Mouse (Mus musculus) MEL (cell line): ENCODE data around the gene Zzz3. TPM values are rescaled to one million over a fixed set of nuclear protein-coding genes. Genes with fewer than 3 reads are reported as not detected.

ENCODE experiments used
- DNase-seq: peaks from one replicate; pipeline ENCODE4 v3.0.0; 2011; ENCODE audit warnings: low read depth, low spot score
- H3K27ac ChIP-seq: 2 replicates; pipeline ENCODE4 v1.5.1; 2012; ENCODE audit warnings: low read depth, mild to moderate bottlenecking, control low read depth, low read length, moderate library complexity; ENCODE audit not compliant: control insufficient read depth
- H3K27me3 ChIP-seq, 2 experiments: fragments of 150-350 bp in 1 of 2; sonication (generic) in 1 of 2; 2 replicates each; pipeline ENCODE4 v1.6.1; 2012; ENCODE audit warnings: low read length in 2 of 2, mild to moderate bottlenecking in 2 of 2, improper control_type of control experiment in 1 of 2, moderate library complexity in 1 of 2; ENCODE audit not compliant: insufficient read depth in 2 of 2, control insufficient read depth in 1 of 2
- H3K36me3 ChIP-seq, 2 experiments: 2 replicates each; pipeline ENCODE4 v1.6.1; 2012 to 2014; ENCODE audit warnings: low read length in 2 of 2, improper control_type of control experiment in 1 of 2, inconsistent platforms in 1 of 2, mild to moderate bottlenecking in 1 of 2; ENCODE audit not compliant: insufficient read depth in 2 of 2, control insufficient read depth in 1 of 2
- H3K4me1 ChIP-seq, 2 experiments: fragments of 150-350 bp in 1 of 2; sonication (generic) in 1 of 2; 2 replicates each; pipeline ENCODE4 v1.6.1; 2012; ENCODE audit warnings: low read length in 2 of 2, improper control_type of control experiment in 1 of 2, mild to moderate bottlenecking in 1 of 2; ENCODE audit not compliant: insufficient read depth in 2 of 2, control insufficient read depth in 1 of 2
- H3K4me3 ChIP-seq, 2 experiments: fragments of 150-350 bp in 1 of 2; sonication (generic) in 1 of 2; 2 replicates each; pipeline ENCODE4 v1.5.1; 2012; ENCODE audit warnings: low read depth in 2 of 2, low read length in 2 of 2, mild to moderate bottlenecking in 2 of 2, moderate library complexity in 2 of 2, control low read depth in 1 of 2, improper control_type of control experiment in 1 of 2; ENCODE audit not compliant: control insufficient read depth in 1 of 2, insufficient read depth in 1 of 2
- H3K79me2 ChIP-seq: 2 replicates; pipeline ENCODE4 v1.6.1; 2012; ENCODE audit warnings: mild to moderate bottlenecking, low read length, moderate library complexity; ENCODE audit not compliant: control insufficient read depth, poor library complexity, insufficient read depth
- H3K9ac ChIP-seq: 2 replicates; pipeline ENCODE4 v1.6.1; 2012; ENCODE audit warnings: low read depth, mild to moderate bottlenecking, control low read depth, low read length, moderate library complexity; ENCODE audit not compliant: control insufficient read depth, poor library complexity, severe bottlenecking
- H3K9me3 ChIP-seq: fragments of 150-350 bp; sonication (generic); replicated peaks from 2 replicates; pipeline ENCODE4 v1.6.1; 2012; ENCODE audit warnings: mild to moderate bottlenecking, low read length, improper control_type of control experiment, moderate library complexity; ENCODE audit not compliant: insufficient read depth
- CHD1 ChIP-seq: IDR thresholded peaks from 2 replicates; pipeline ENCODE4 v1.6.1; 2012; ENCODE audit warnings: low read depth, mild to moderate bottlenecking, inconsistent platforms, low read length, improper control_type of control experiment
- CHD2 ChIP-seq: IDR thresholded peaks from 2 replicates; pipeline ENCODE4 v1.6.1; 2011; ENCODE audit warnings: low read length, improper control_type of control experiment
- CTCF ChIP-seq, 3 experiments: IDR thresholded peaks in 2 of 3; conservative IDR thresholded peaks in 1 of 3; 2 replicates each; pipeline ENCODE4 v1.5.1; 2011 to 2012; ENCODE audit warnings: low read length in 3 of 3, low read depth in 2 of 3, mild to moderate bottlenecking in 2 of 3, improper control_type of control experiment in 1 of 3, inconsistent platforms in 1 of 3, mixed read lengths in 1 of 3, moderate library complexity in 1 of 3; ENCODE audit not compliant: control insufficient read depth in 1 of 3, insufficient read depth in 1 of 3, poor library complexity in 1 of 3, severe bottlenecking in 1 of 3
- E2F4 ChIP-seq: IDR thresholded peaks from 2 replicates; pipeline ENCODE4 v1.6.1; 2011; ENCODE audit warnings: low read depth, low read length, improper control_type of control experiment, borderline replicate concordance
- ELF1 ChIP-seq: IDR thresholded peaks from 2 replicates; pipeline ENCODE4 v1.6.1; 2014; ENCODE audit warnings: low read depth, mild to moderate bottlenecking, inconsistent platforms, low read length, improper control_type of control experiment, moderate library complexity
- EP300 ChIP-seq, 2 experiments: IDR thresholded peaks; 2 replicates each; pipeline ENCODE4 v1.6.1; 2011; ENCODE audit warnings: improper control_type of control experiment in 2 of 2, low read length in 2 of 2, low read depth in 1 of 2, mild to moderate bottlenecking in 1 of 2
- ETS1 ChIP-seq: IDR thresholded peaks from 2 replicates; pipeline ENCODE4 v1.6.1; 2012; ENCODE audit warnings: low read depth, mild to moderate bottlenecking, inconsistent platforms, low read length, improper control_type of control experiment, moderate library complexity
- GABPA ChIP-seq: IDR thresholded peaks from 2 replicates; pipeline ENCODE4 v1.6.1; 2012; ENCODE audit warnings: low read depth, mild to moderate bottlenecking, inconsistent platforms, low read length, improper control_type of control experiment, moderate library complexity
- GATA1 ChIP-seq: IDR thresholded peaks from 2 replicates; pipeline ENCODE4 v1.6.1; 2011; ENCODE audit warnings: low read depth, low read length, improper control_type of control experiment
- JUND ChIP-seq: IDR thresholded peaks from 2 replicates; pipeline ENCODE4 v1.6.1; 2011; ENCODE audit warnings: low read depth, mild to moderate bottlenecking, improper control_type of control experiment, low read length
- KAT2A ChIP-seq: conservative IDR thresholded peaks from 2 replicates; pipeline ENCODE4 v1.6.1; 2012; ENCODE audit warnings: low read depth, low read length, improper control_type of control experiment, inconsistent platforms
- MAFK ChIP-seq: IDR thresholded peaks from 2 replicates; pipeline ENCODE4 v1.6.1; 2011; ENCODE audit warnings: low read depth, mild to moderate bottlenecking, low read length, improper control_type of control experiment, borderline replicate concordance
- MAZ ChIP-seq: IDR thresholded peaks from 2 replicates; pipeline ENCODE4 v1.6.1; 2012; ENCODE audit warnings: low read depth, mild to moderate bottlenecking, inconsistent platforms, low read length, improper control_type of control experiment
- MXI1 ChIP-seq: IDR thresholded peaks from 2 replicates; pipeline ENCODE4 v1.6.1; 2011; ENCODE audit warnings: mild to moderate bottlenecking, low read depth, low read length, improper control_type of control experiment
- MYB ChIP-seq: IDR thresholded peaks from 2 replicates; pipeline ENCODE4 v1.6.1; 2011; ENCODE audit warnings: mild to moderate bottlenecking, low read depth, low read length, improper control_type of control experiment
- MYC ChIP-seq: IDR thresholded peaks from 2 replicates; pipeline ENCODE4 v1.6.1; 2011; ENCODE audit warnings: low read depth, mild to moderate bottlenecking, low read length, improper control_type of control experiment, moderate library complexity
- NELFE ChIP-seq: IDR thresholded peaks from 2 replicates; pipeline ENCODE4 v1.6.1; 2011; ENCODE audit warnings: low read depth, low read length, improper control_type of control experiment
- POLR2A ChIP-seq, 2 experiments: IDR thresholded peaks; 2 replicates each; pipeline ENCODE4 v1.6.1; 2011 to 2012; ENCODE audit warnings: low read length in 2 of 2, mild to moderate bottlenecking in 2 of 2, control low read depth in 1 of 2, improper control_type of control experiment in 1 of 2, low read depth in 1 of 2, moderate library complexity in 1 of 2; ENCODE audit not compliant: control insufficient read depth in 1 of 2, insufficient read depth in 1 of 2, poor library complexity in 1 of 2
- POLR2AphosphoS5 ChIP-seq: IDR thresholded peaks from 2 replicates; pipeline ENCODE4 v1.6.1; 2012; ENCODE audit warnings: low read depth, borderline replicate concordance, mild to moderate bottlenecking, inconsistent platforms, low read length, moderate library complexity, mixed read lengths
- RAD21 ChIP-seq: IDR thresholded peaks from 2 replicates; pipeline ENCODE4 v1.6.1; 2011; ENCODE audit warnings: mild to moderate bottlenecking, low read depth, low read length, improper control_type of control experiment
- RCOR1 ChIP-seq: IDR thresholded peaks from 2 replicates; pipeline ENCODE4 v1.6.1; 2012; ENCODE audit warnings: low read depth, mild to moderate bottlenecking, inconsistent platforms, low read length, improper control_type of control experiment
- SIN3A ChIP-seq: IDR thresholded peaks from 2 replicates; pipeline ENCODE4 v1.6.1; 2012; ENCODE audit warnings: low read length, improper control_type of control experiment, inconsistent platforms
- SMC3 ChIP-seq: IDR thresholded peaks from 2 replicates; pipeline ENCODE4 v1.6.1; 2011; ENCODE audit warnings: low read depth, low read length, improper control_type of control experiment
- TAL1 ChIP-seq: IDR thresholded peaks from 2 replicates; pipeline ENCODE4 v1.6.1; 2012; ENCODE audit warnings: mild to moderate bottlenecking, inconsistent platforms, low read length, moderate library complexity, mixed read lengths
- TBP ChIP-seq: IDR thresholded peaks from 2 replicates; pipeline ENCODE4 v1.8.0; 2011; ENCODE audit warnings: low read depth, low read length, improper control_type of control experiment
- TCF12 ChIP-seq: IDR thresholded peaks from 2 replicates; pipeline ENCODE4 v1.6.1; 2014; ENCODE audit warnings: low read depth, mild to moderate bottlenecking, inconsistent platforms, low read length, improper control_type of control experiment, moderate library complexity
- UBTF ChIP-seq: IDR thresholded peaks from 2 replicates; pipeline ENCODE4 v1.6.1; 2012; ENCODE audit warnings: low read depth, mild to moderate bottlenecking, inconsistent platforms, low read length, improper control_type of control experiment, moderate library complexity, borderline replicate concordance; ENCODE audit not compliant: insufficient read depth
- USF2 ChIP-seq, 2 experiments: IDR thresholded peaks; 2 replicates each; pipeline ENCODE4 v1.6.1; 2011 to 2012; ENCODE audit warnings: improper control_type of control experiment in 2 of 2, low read length in 2 of 2, borderline replicate concordance in 1 of 2, inconsistent platforms in 1 of 2, low read depth in 1 of 2, mild to moderate bottlenecking in 1 of 2; ENCODE audit not compliant: insufficient read depth in 1 of 2
- ZKSCAN1 ChIP-seq: IDR thresholded peaks from 2 replicates; pipeline ENCODE4 v1.6.1; 2012; ENCODE audit warnings: low read depth, mild to moderate bottlenecking, inconsistent platforms, low read length, improper control_type of control experiment, moderate library complexity
- ZMIZ1 ChIP-seq: IDR thresholded peaks from 2 replicates; pipeline ENCODE4 v1.6.1; 2012; ENCODE audit warnings: low read depth, mild to moderate bottlenecking, inconsistent platforms, low read length, improper control_type of control experiment, moderate library complexity
- ZNF384 ChIP-seq: IDR thresholded peaks from 2 replicates; pipeline ENCODE4 v1.6.1; 2012; ENCODE audit warnings: low read depth, mild to moderate bottlenecking, inconsistent platforms, low read length, improper control_type of control experiment
- polyA plus RNA-seq, 2 experiments: library from polyadenylated mRNA; stranded (reverse) in 1 of 2; unstranded in 1 of 2; fragments of >175 nt in 1 of 2; fragments of >200 nt in 1 of 2; gene quantifications; 2 replicates each; pipeline versions ENCODE4 v1.2.1 to v1.2.4; 2012; ENCODE audit warnings: low replicate concordance in 2 of 2, low read depth in 1 of 2; ENCODE audit not compliant: insufficient read length in 2 of 2, insufficient read depth in 1 of 2, missing spikeins in 1 of 2
- total RNA-seq: library from RNA; depleted of rRNA; stranded (reverse); fragments of 300-350 nt; gene quantifications from 2 replicates; pipeline ENCODE4 v1.2.3, GENCODE M21; 2012

Gene Zzz3
- total and polyA plus RNA-seq, 3 experiments: 46.1 to 507 (median 53.7) TPM

DNA sequence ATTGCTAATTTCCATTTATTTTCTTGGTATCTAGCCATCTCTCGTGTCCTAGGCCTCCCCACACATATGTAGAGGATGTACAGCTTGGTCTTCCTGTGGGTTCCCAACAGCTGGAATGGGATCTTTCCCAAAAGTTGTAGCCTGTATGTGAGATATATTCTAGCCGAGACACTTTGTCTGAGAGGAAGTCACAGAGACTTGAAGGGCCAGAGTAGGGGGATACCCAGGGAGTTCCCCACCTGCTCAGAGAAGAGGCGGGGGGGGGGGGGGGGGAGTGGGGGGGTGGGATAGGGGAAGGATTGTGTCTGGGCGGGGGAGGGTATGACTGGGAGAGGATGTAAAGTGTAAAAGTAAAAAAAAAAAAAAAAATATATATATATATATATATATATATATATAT is 57.9 kb downstream of the Zzz3 start:
- Histone ChIP-seq H3K27me3 (no peaks in the 10 kb centered on the region), H3K36me3 (peaks cover 18 to 46% of the 10 kb centered on the region in 2 experiments), H3K27ac (no peak overlapping the region), H3K79me2 (no peaks in the 10 kb centered on the region), H3K9ac (no peak overlapping the region), H3K4me3 (no peak overlapping the region), H3K4me1 (peaks cover 5% of the 10 kb centered on the region in 2 experiments), H3K9me3 (no peaks in the 10 kb centered on the region)
- TF ChIP-seq SMC3 (no peak), POLR2AphosphoS5 (no peak), ZMIZ1 (no peak), POLR2A (IDR thresholded peaks at IDR 0.05; ENCODE audit: control insufficient read depth in 1 of 2, insufficient read depth in 1 of 2, low read depth in 1 of 2, low read length in 2 of 2, poor library complexity in 1 of 2) (no peak), ZNF384 (no peak), GABPA (no peak), CHD2 (no peak), RAD21 (no peak), MAFK (no peak), KAT2A (no peak), MYC (no peak), EP300 (IDR thresholded peaks at IDR 0.05; ENCODE audit: low read depth in 1 of 2, low read length in 2 of 2) (no peak), MYB (no peak), MXI1 (no peak), MAZ (no peak), TCF12 (no peak)
- no peak for DNase-seq

GRCm38 (mm10) chr3:152457308-152458035 is 62.2 kb downstream of the Zzz3 start:
- no peaks in the 10 kb centered on the region for H3K79me2 ChIP-seq
- peaks cover 5% of the 10 kb centered on the region in 2 experiments for H3K4me1 ChIP-seq
- H3K9ac ChIP-seq: no peak overlapping the region
- DNase-seq: peak; percentile 84
- H3K36me3 ChIP-seq: peaks cover 18 to 32% of the 10 kb centered on the region in 2 experiments
- H3K27ac ChIP-seq: peak overlapping the region; percentile 57
- H3K9me3 ChIP-seq: no peaks in the 10 kb centered on the region
- no peak overlapping the region for H3K4me3 ChIP-seq
- no peaks in the 10 kb centered on the region for H3K27me3 ChIP-seq
- TF ChIP-seq ZMIZ1 (no peak), MYB (peak; percentile 38; the same call in 1 of the 2 replicates), CTCF (IDR thresholded peaks at IDR 0.05 in 2 of 3, conservative IDR thresholded peaks at IDR 0.05 in 1 of 3; ENCODE audit: control insufficient read depth in 1 of 3, insufficient read depth in 1 of 3, low read depth in 2 of 3, low read length in 3 of 3, poor library complexity in 1 of 3, severe bottlenecking in 1 of 3) (no peak), TBP (no peak), RCOR1 (peak; percentile 97), SIN3A (peak; percentile 90), POLR2AphosphoS5 (no peak), NELFE (no peak), RAD21 (no peak), ZKSCAN1 (no peak), ELF1 (peak; percentile 64), CHD1 (no peak), UBTF (no peak), TAL1 (peak; percentile 89), EP300 (IDR thresholded peaks at IDR 0.05; ENCODE audit: low read depth in 1 of 2, low read length in 2 of 2) (peak; percentile 96 to 98), TCF12 (peak; percentile 98), GATA1 (peak; percentile 97), USF2 (IDR thresholded peaks at IDR 0.05; ENCODE audit: borderline replicate concordance in 1 of 2, insufficient read depth in 1 of 2, low read depth in 1 of 2, low read length in 2 of 2) (no peak), JUND (peak; percentile 55; the same call in 1 of the 2 replicates), ETS1 (peak; percentile 96), POLR2A (IDR thresholded peaks at IDR 0.05; ENCODE audit: control insufficient read depth in 1 of 2, insufficient read depth in 1 of 2, low read depth in 1 of 2, low read length in 2 of 2, poor library complexity in 1 of 2) (no peak), E2F4 (no peak)
